Comparison of ENCODE assay signal across 13 mouse cellular contexts in the genomic region with DNA sequence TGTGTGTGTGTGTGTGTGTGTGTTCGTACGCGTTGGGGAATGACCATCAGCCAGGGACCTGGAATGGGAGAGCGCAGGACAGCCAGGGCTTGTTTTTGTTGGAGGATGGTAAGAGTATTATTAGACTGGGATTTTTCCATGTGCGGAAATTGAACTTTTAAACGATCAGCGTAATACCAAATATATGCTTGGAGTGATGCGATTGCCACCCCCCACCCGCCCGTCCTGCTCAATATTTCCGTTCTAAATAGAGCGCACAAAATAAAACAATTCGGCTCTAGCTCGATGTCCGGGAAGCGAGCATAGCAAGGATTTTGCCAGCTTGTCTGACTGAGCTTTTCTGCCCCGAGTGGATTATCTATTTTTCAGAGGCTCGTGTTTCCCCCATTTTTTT. TPM values are rescaled to one million over a fixed set of nuclear protein-coding genes. Genes with fewer than 3 reads are reported as not detected.
DNase-seq lines count a peak whose midpoint lies in the region; ATAC-seq and TF ChIP-seq lines count a peak whose summit lies in the region.
"Had no signal": no experiment of that assay in that cellular context is flagged by ENCODE, and none has a peak within 500 bp of the region (broad histone marks: within the 10 kb centered on the region; RNA-seq: fewer than 3 reads in every experiment).

No protein-coding gene starts in this region.

- H3K36me3 ChIP-seq in forebrain, embryonic 16.5 days (ENCODE audit: control insufficient read depth, insufficient read depth), result no peaks in the 10 kb centered on the region
- H3K36me3 ChIP-seq in limb, embryonic 15.5 days, result no peaks in the 10 kb centered on the region
- H3K36me3 ChIP-seq: heart, embryonic 13.5 days had no signal

- H3K9me3 ChIP-seq in forebrain, embryonic 16.5 days (ENCODE audit: control insufficient read depth, low read length), result no peaks in the 10 kb centered on the region
- H3K9me3 ChIP-seq in limb, embryonic 15.5 days, result no peaks in the 10 kb centered on the region
- H3K9me3 ChIP-seq: heart, embryonic 13.5 days had no signal

- H3K4me1 ChIP-seq in forebrain, embryonic 16.5 days (replicated peaks; ENCODE audit: control insufficient read depth, insufficient read depth, low read length), result peaks cover 31% of the 10 kb centered on the region
- peaks cover 37% of the 10 kb centered on the region for H3K4me1 ChIP-seq in limb, embryonic 15.5 days
- H3K4me1 ChIP-seq in olfactory bulb, adult 2 months (ENCODE audit: control insufficient read depth, insufficient read depth, low read length), result peaks cover 9% of the 10 kb centered on the region

- no peak for TF ChIP-seq POLR2A in olfactory bulb, adult 2 months (IDR thresholded peaks at IDR 0.05; ENCODE audit: insufficient read depth, low read depth, low read length)

- ATAC-seq in forebrain, embryonic 16.5 days, result no peak
- ATAC-seq in limb, embryonic 15.5 days (ENCODE audit: insufficient number of reproducible peaks, low FRiP score, low TSS enrichment, low read depth), result no peak

- peak overlapping the region; percentile 71 for H3K9ac ChIP-seq in forebrain, embryonic 16.5 days (replicated peaks; ENCODE audit: low read depth, low read length)
- no peak overlapping the region for H3K9ac ChIP-seq in limb, embryonic 15.5 days
- H3K9ac ChIP-seq: heart, embryonic 13.5 days had no signal

- peak overlapping the region; percentile 56 for H3K4me3 ChIP-seq in forebrain, embryonic 16.5 days (replicated peaks; ENCODE audit: low read length)
- H3K4me3 ChIP-seq in limb, embryonic 15.5 days, result peak overlapping the region; percentile 51
- peak overlapping the region; percentile 59 for H3K4me3 ChIP-seq in olfactory bulb, adult 2 months (ENCODE audit: insufficient read depth, low read depth, low read length)

- WGBS in forebrain, embryonic 16.5 days, result 0% methylated on average over 18 of the region's 18 CpGs
- WGBS in limb, embryonic 15.5 days, result 1% methylated on average over 18 of the region's 18 CpGs
- 1% methylated on average over 18 of the region's 18 CpGs for WGBS in olfactory bulb, adult 2 months

- peak overlapping the region; percentile 91; the same call in 1 of the 2 replicates for H3K27ac ChIP-seq in forebrain, embryonic 16.5 days (ENCODE audit: low read length)
- H3K27ac ChIP-seq in limb, embryonic 15.5 days, result 0 out of 2 replicates have a peak overlapping the region, but pooled peaks have one; percentile 27
- H3K27ac ChIP-seq in olfactory bulb, adult 2 months (ENCODE audit: insufficient read depth, low read depth, low read length), result peak overlapping the region; percentile 81; the same call in 1 of the 2 replicates
- H3K27ac ChIP-seq: heart, embryonic 13.5 days had no signal

- DNase-seq in retina, embryonic 14.5 days (ENCODE audit: low spot score), result peak; percentile 23
- DNase-seq in retina, postnatal 1 day, result no peak
- no peak for DNase-seq in layer of hippocampus, postnatal 14 days (ENCODE audit: low spot score in 2 of 2)
- no peak for DNase-seq in frontal cortex, adult 2 months (ENCODE audit: extremely low spot score in 1 of 2, low spot score in 1 of 2)
- no peak for DNase-seq in urinary bladder, adult 2 months (ENCODE audit: low spot score)
- DNase-seq: cerebellum, adult 11 months; lung, postnatal 14 days had no signal

- H3K27me3 ChIP-seq in forebrain, embryonic 16.5 days (replicated peaks; ENCODE audit: control insufficient read depth, insufficient read depth, low read length), result peaks cover 14% of the 10 kb centered on the region; the same call in 1 of the 2 replicates
- peaks cover 85% of the 10 kb centered on the region for H3K27me3 ChIP-seq in limb, embryonic 15.5 days

- peak overlapping the region; percentile 74 for H3K4me2 ChIP-seq in forebrain, embryonic 16.5 days (ENCODE audit: low read length)
- H3K4me2 ChIP-seq in limb, embryonic 15.5 days, result peak overlapping the region; percentile 86; the same call in 1 of the 2 replicates

- TF ChIP-seq CTCF in olfactory bulb, adult 2 months (IDR thresholded peaks at IDR 0.05; ENCODE audit: insufficient read depth, low read depth, low read length), result no peak

RNA-seq across cellular contexts. Expression of a gene that starts 1.6 kb away (rescaled TPM):
- 4.4 and 5.6 TPM in 2 replicates for polyA plus RNA-seq in forebrain, embryonic 16.5 days (2015; fragmentation: Nextera tagmentation; extraction: Ambion mirVana)
- 0.45 and 0.60 TPM in 2 replicates for polyA plus RNA-seq in limb, embryonic 15.5 days (2015; fragmentation: Nextera tagmentation; extraction: Ambion mirVana)
- polyA plus RNA-seq in olfactory bulb, adult 2 months (2012; ENCODE audit: insufficient read depth, insufficient read length, low replicate concordance, missing spikeins), result not detected in 2 replicates
- 10 to 100 TPM; 22.1 to 26.7 TPM for total RNA-seq in layer of hippocampus, postnatal 14 days (2021)
- polyA plus RNA-seq in frontal cortex, adult 2 months (2012; rRNA removed), result 21.3 and 21.5 TPM in 2 replicates
- polyA plus RNA-seq in urinary bladder, adult 2 months (2012; rRNA removed), result 0.07 TPM in 1 of 2 replicates, not detected in the other
- polyA plus RNA-seq: heart, embryonic 13.5 days; kidney, adult 2 months; spleen, adult 2 months had no signal

RNA-seq across cellular contexts. Expression of a gene that starts 11.3 kb away (rescaled TPM):
- 5.5 and 8.7 TPM in 2 replicates for polyA plus RNA-seq in forebrain, embryonic 16.5 days (2015; fragmentation: Nextera tagmentation; extraction: Ambion mirVana)
- 0.46 and 0.52 TPM in 2 replicates for polyA plus RNA-seq in limb, embryonic 15.5 days (2015; fragmentation: Nextera tagmentation; extraction: Ambion mirVana)
- not detected in 2 replicates for polyA plus RNA-seq in olfactory bulb, adult 2 months (2012; ENCODE audit: insufficient read depth, insufficient read length, low replicate concordance, missing spikeins)
- 1 to 10 TPM; 5.2 to 6.2 TPM for total RNA-seq in layer of hippocampus, postnatal 14 days (2021)
- 2.9 and 3.4 TPM in 2 replicates for polyA plus RNA-seq in frontal cortex, adult 2 months (2012; rRNA removed)
- polyA plus RNA-seq in urinary bladder, adult 2 months (2012; rRNA removed), result not detected in 2 replicates
- polyA plus RNA-seq: heart, embryonic 13.5 days; kidney, adult 2 months; spleen, adult 2 months had no signal

RNA-seq across cellular contexts. Expression of a gene that starts 13.6 kb away (rescaled TPM):
- polyA plus RNA-seq in forebrain, embryonic 16.5 days (2015; fragmentation: Nextera tagmentation; extraction: Ambion mirVana), result 0.16 and 0.41 TPM in 2 replicates
- polyA plus RNA-seq in limb, embryonic 15.5 days (2015; fragmentation: Nextera tagmentation; extraction: Ambion mirVana), result not detected in 2 replicates
- not detected in 2 replicates for polyA plus RNA-seq in olfactory bulb, adult 2 months (2012; ENCODE audit: insufficient read depth, insufficient read length, low replicate concordance, missing spikeins)
- total RNA-seq in layer of hippocampus, postnatal 14 days (2021), result under 1 TPM in 1 of 2 experiments, not detected in 1; 0.24 TPM
- polyA plus RNA-seq in frontal cortex, adult 2 months (2012; rRNA removed), result not detected in 2 replicates
- polyA plus RNA-seq in urinary bladder, adult 2 months (2012; rRNA removed), result not detected in 2 replicates
- polyA plus RNA-seq: kidney, adult 2 months; spleen, adult 2 months had no signal

RNA-seq across cellular contexts. Expression of a gene that starts 25.9 kb away (rescaled TPM):
- 0.40 and 0.47 TPM in 2 replicates for polyA plus RNA-seq in forebrain, embryonic 16.5 days (2015; fragmentation: Nextera tagmentation; extraction: Ambion mirVana)
- 0.14 TPM in 2 replicates for polyA plus RNA-seq in limb, embryonic 15.5 days (2015; fragmentation: Nextera tagmentation; extraction: Ambion mirVana)
- not detected in 2 replicates for polyA plus RNA-seq in olfactory bulb, adult 2 months (2012; ENCODE audit: insufficient read depth, insufficient read length, low replicate concordance, missing spikeins)
- total RNA-seq in layer of hippocampus, postnatal 14 days (2021), result under 1 TPM in 1 of 2 experiments, not detected in 1; 0.21 TPM
- 0.06 and 0.10 TPM in 2 replicates for polyA plus RNA-seq in frontal cortex, adult 2 months (2012; rRNA removed)
- polyA plus RNA-seq in urinary bladder, adult 2 months (2012; rRNA removed), result not detected in 2 replicates
- polyA plus RNA-seq: heart, embryonic 13.5 days; kidney, adult 2 months; spleen, adult 2 months had no signal

RNA-seq across cellular contexts. Expression of a gene that starts 57.3 kb away (rescaled TPM):
- polyA plus RNA-seq in forebrain, embryonic 16.5 days (2015; fragmentation: Nextera tagmentation; extraction: Ambion mirVana), result 22.8 and 25.3 TPM in 2 replicates
- 13.3 and 14.8 TPM in 2 replicates for polyA plus RNA-seq in limb, embryonic 15.5 days (2015; fragmentation: Nextera tagmentation; extraction: Ambion mirVana)
- not detected in 2 replicates for polyA plus RNA-seq in olfactory bulb, adult 2 months (2012; ENCODE audit: insufficient read depth, insufficient read length, low replicate concordance, missing spikeins)
- total RNA-seq in layer of hippocampus, postnatal 14 days (2021), result 10 to 100 TPM; 38.1 to 43.4 TPM
- 32.0 and 34.8 TPM in 2 replicates for polyA plus RNA-seq in frontal cortex, adult 2 months (2012; rRNA removed)
- polyA plus RNA-seq in urinary bladder, adult 2 months (2012; rRNA removed), result 27.3 and 28.3 TPM in 2 replicates

Comparison
In these comparisons a context has a peak if more than half of its experiments do, and no peak if none do; other contexts are left out.
1. H3K27ac ChIP-seq: peak in every context shown above with its lines; median percentile 91 in forebrain, embryonic 16.5 days; 81 in olfactory bulb, adult 2 months; 27 in limb, embryonic 15.5 days.